Mouse (Mus musculus) neutrophil, adult 5-6 weeks (primary cell): ENCODE measurements around the gene Srpk2. TPM values are rescaled to one million over a fixed set of nuclear protein-coding genes. Genes with fewer than 3 reads are reported as not detected.
"Not testable (repeated sequence)": the region's sequence is repeated elsewhere in the genome, so short reads cannot be mapped to it uniquely, and the experiment has no call there.

Experiments
- ATAC-seq: fragments of 151-379, 151-347 bp; 2 replicates; pipeline ENCODE4 v1.8.0; 2017; ENCODE audit warnings: mild to moderate bottlenecking, moderate TSS enrichment; ENCODE audit not compliant: insufficient number of reproducible peaks, poor library complexity, low FRiP score, severe bottlenecking; ENCODE audit errors: extremely low read depth
- total RNA-seq: library from RNA; stranded (forward); fragments of 200-1000 nt; gene quantifications from 2 replicates; pipeline ENCODE4 v1.2.3, GENCODE M21; 2017

Srpk2 gene
- 95.8 and 119 TPM in 2 replicates for total RNA-seq

DNA sequence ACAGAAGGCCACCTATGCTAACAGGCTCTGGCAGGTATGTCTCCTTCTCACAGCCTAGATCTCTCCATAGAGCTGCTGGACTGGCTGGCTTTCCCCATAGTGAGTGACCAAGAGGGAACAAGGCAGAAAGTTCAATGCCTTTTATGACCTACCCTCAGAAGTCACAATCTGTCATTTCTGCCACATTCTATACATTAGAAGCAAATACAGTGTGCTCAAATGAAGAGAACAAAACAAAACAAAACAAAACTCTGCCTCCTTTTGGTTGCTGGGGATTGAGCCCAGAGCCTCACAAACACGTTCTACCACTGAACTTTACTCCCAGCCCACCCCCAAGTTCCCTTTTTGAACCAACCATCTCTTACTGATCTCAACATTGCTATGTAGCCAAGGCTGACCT, at the start of gene Srpk2:
Gene Srpk2 (minus strand): TSS at position 101 of the 400 bp plus-strand sequence.
- ATAC-seq, result no peak

DNA sequence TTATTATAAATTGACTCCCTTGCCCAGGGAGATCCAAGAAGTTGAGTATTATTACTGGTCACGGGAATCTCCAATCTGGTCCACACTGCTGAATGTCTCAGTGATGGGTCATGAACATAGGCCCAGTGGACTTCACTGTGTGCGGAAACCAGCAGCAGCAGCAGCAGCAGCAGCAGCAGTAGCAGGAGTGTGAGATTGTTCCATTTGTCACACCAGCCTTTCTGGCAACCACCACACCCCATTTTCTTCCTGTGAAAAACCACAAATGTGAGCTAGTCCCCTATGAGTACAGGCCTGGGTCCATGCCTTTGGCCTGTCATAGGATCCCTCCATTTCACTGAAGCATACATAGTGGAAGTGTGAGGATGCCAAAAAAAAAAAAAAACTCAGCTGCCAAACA, 37.5 kb upstream of the Srpk2 start:
- no peak for ATAC-seq

DNA sequence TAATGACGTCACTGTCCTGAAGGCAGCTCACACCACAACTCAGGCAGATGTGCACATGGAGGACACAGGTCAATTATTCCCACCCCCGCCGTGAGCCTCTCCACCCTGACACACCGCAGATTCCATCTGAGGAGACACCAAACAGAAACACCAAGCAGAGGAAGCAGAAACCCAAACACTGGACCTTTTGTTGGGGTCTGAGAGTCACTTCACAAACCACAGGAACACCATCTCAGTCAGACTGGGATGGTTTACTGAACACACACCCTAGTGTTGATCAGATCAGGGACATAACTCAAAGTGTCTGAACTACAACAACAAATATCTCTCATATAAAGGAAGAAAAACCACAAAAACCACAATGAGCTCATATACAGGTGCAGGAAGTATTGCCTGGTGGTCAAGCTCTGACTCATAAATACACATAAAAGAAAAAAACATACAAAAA, 34.5 kb upstream of the Srpk2 start:
- peak; percentile 64; the same call in 1 of the 2 replicates for ATAC-seq

DNA sequence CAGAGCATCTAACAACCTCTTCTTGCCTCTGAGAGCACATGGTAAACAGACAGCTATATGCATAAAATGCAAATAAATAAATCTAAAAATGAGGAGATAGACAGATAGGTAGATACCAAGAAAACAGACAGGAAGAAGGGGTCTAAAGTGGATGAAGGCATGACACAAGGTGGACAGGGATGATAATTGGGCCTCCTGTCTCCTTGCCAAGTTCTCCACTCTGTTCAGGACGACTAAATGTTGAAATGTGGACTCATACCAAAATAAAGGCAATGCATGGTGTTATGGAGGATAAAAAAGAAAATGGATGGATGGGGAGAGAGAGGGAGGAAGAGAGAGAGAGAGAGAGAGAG, 33.7 kb upstream of the Srpk2 start:
- no peak for ATAC-seq

DNA sequence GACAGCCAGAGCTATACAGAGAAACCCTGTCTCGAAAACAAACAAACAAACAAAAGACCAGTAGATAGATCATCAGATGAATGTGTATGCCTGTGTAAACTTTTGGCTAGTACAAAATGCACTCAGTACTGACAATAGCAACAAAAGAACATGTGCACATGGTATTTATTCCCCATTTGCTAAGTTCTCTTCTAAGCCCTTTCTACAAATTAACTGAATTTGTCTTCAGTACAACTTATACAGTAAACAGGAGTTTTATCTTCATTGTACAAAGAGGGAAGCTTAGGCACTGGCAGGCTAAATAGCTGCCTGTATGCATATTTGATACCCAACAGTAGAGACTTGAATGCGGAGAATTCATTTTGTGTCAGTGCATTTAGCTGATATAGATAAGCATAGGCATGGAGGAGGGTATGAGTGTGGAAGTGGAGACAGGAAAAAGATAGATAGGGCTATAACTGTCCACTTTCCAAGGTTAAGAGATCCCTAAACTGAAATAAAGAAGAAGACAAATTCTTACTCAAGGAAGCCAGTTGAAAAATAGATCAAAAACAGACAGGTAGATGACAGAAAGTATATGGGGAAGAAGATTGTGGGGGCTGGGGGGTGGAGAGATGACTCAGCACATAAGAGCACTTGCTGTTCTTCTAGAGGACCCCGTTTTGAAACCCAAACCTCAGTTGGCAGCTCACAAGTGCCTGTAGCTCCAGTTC, 33.2 kb upstream of the Srpk2 start:
- ATAC-seq, result no peak

DNA sequence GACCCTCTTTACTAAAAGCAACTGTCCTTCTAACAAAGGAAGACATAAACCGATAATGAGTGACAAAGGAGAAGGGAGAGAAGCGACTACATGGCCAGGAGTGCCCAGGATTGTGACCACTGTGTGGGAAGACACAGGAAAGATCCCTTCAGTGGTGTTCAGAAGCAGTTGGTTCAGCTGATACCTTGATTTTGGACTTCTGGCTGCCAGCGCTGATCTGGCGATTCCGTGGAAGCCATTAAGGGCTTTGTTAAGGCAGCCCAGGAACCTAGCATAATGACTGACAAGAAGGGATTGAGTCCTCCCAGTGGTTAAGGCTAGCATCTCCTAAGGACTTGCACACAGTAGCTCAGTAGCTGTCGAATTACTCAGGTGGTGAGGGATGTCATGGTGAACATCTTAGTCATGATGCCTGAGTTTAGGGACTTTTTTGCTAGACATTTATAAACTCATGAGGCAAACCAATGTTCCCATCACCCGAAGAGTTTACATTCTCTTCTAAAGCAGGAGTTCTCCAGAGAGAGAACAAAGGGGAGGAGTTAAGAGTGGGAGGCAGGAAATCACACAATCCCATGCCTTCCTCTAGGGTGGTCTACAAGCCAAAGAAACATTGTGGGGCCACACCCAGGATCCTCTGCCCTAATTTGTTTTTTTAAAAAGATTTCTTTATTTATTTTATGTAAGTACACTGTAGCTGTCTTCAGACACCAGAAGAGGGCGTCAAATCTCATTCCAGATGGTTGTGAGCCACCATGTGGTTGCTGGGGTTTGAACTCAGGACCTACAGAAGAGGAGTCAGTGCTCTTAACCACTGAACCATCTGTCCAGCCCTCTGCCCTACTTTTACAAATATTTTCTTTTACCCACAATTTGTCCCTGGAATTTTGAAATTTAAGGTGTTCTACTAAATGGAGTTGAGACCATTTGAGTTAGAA, 29.3 kb upstream of the Srpk2 start:
- ATAC-seq, result no peak

DNA sequence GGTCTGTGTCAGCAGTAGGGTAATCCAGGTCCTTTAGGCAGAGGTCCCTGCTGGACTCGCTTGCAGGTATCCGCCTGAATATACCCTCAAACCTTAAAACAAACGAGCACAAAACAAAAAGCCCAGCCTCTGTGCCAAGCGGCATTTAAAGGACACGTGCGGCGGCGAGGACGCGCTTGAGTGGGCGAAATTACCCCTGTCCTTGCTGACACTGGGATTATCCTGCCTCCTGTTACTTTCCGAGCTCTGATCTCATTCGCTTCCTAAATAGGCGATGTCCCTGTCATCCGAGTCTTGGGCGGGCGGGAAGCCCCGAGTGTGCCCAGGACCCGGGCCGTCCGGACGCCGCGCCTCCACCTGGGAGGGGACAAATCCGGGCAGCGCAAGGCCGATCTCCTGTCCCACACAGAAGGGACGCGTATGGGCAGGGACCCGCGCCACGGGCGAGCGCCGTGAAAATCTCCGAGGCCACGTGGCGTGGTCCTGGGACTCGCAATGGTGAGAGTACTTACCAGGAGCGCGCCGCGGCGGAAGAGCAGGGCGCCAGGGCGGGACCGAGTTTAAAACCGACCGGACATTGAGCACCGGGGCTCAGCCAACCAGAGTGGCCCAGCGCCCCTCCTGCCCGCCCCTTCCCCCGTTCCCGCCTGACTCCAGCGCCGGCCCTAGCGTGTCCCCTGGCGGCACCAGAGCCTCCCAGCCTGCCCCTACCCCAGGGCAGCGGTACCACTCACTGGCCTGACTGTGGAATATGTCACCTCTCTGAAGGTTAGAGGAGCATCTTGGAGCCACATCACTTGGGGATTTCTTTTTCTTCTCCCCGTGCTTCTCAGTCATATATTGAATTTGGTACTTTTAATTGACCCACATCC, 27.9 kb upstream of the Srpk2 start:
- peak; percentile 94 for ATAC-seq

DNA sequence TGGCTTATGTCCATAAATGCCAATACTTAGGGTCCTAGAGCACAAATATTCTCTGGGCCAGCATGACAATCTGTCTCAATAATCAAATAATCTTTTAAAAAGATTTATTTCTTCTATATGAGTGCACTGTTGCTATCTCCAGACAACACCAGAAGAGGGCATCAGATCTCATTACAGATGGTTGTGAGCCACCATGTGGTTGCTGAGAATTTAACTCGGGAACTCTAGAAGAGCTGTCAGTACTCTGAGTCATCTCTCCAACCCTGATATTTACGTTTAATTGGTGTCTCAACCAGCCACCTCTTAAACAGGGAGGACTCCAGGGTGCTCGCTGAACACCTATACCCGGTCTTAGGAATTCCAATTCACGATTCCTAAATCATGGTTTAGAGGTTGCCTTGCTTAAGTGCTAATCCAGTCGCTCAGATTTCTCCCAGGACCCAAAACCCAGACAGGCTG, 27.3 kb upstream of the Srpk2 start:
- not testable (repeated sequence) for ATAC-seq

DNA sequence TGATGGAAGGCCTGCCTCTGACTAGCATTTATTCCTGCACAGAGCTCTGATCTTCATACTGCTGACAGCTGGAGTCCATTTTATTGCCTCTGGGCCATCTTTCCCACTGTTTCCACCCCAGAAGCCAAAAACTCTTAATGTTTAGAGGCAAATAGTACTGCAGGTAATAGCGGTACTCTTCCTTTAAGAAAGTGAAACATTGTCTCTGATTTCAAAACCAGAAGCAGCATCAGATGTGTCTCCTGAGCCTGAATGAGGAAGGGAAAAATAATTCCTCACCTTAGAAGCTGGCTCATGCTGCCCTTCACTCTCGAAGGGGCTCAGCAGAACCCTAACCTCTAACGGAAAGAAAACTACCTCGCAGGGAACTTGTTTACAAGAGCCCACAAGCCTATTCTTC, 26.8 kb upstream of the Srpk2 start:
- no peak for ATAC-seq

DNA sequence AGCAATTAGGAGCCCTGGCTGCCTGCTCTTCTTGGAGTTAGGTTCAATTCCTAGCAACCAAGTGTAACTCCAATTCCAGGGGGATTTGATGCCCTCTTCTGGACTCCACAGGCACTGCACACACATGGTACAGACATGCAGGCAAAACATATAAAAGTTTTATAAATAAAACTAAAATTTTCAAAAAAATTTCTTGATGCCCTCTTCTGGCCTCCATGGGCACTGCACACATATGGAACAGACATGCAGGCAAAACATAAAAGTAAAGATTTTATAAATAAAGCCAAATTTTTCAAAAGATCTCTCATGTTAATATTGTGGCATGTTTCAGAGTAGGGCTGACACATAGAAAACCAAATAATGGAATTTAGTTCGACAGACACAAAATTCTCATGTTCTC, 25.2 kb upstream of the Srpk2 start:
- ATAC-seq, result no peak

DNA sequence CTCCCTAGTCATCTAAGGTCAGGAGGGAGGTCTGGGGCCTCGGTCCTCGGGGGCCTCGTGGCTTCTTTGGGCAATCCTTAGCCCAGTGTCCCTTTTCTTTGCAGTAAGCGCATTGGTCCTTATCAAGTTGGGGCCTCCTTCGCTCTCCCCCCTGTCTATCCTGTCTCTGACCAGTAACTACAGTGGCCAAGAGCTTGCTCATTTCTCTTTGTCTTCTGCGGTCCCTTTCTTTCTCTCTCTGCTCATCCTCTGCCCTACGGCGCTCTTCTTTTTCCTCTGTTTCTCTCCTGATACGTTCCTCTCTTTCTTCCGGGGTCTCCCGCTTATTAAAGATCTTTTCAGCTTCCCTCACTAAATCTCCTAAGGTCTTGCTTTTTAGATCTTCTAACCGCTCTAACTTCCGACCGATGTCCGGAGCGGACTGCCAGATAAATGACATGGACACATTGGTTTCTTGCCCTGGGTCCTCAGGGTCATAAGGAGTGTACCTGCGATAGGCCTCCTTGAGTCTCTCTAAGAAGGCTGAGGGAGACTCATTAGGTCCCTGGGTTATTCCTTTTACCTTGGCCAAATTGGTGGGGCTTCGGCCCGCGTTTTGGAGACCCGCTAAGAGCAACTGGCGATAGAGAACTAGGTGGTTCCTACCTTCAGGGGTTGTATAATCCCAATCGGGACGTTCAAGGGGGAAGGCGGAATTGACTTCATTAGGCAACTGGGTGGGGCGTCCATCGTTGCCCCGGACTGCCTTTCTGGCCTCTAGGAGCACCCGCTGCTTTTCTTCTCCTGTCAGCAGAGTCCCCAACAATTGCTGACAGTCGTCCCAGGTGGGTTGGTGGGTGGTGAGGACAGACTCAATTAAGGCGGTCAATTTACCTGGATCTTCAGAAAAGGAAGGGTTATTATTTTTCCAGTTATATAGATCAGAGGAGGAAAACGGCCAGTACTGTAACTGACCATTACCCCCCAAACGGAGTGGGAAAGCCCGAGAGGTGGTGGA, 22.5 kb upstream of the Srpk2 start:
- ATAC-seq, result not testable (repeated sequence)

DNA sequence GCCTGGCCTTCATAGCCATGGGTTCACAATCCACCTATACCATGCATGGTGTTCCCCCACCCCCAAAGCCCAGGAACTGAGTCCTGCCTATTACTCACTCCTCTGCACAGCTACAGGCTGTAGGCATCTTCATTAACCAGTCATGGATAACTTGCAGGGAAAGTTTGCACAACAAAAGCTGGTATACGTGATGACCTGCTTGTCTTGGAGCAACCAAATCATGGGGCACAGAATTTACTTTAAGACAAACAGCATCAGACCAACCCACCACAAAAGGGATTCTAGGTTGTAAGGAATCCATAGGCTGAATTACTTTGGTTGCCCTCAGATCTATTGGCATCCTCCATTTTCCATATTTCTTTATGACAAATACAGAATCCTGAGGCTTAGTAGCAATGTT, 13.0 kb upstream of the Srpk2 start:
- ATAC-seq, result no peak

DNA sequence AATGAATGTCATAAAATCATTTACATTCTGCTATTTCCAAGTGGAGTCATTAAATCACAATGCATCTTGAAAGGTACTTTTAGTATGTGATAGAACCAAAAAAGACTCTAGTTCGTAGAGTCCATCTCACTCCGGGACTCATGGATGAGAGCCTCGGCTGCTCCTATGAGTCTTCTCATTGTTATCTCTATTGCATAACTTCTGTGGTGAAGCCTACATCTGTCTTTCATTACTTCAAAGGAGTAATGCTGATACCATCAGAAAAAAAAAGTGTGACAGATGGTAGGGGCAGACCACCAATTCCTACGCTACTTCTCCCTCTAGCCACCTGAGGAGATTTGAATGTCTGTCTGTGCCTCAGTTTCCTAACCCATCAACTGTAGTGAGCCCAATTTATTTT, 986 bp downstream of the Srpk2 start:
- no peak for ATAC-seq

DNA sequence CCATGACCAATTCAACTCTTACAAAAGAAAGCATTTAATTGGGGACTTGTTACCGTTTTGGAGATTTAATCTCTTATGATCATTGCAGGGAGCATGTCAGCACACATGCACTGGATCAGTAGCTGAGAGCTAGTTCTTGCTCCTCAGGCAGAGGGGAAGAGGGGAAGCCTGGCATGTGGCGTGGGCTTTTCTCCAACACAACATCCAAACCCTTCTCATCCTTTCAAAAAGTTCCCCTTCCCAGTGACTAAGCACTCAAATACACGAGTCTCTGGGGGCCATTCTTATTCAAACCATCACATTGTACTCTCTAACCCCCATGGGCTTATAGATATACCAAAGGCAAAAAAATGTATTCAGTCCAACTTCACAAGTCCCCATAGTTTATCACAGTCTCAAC, 5.4 kb downstream of the Srpk2 start:
- no peak for ATAC-seq

DNA sequence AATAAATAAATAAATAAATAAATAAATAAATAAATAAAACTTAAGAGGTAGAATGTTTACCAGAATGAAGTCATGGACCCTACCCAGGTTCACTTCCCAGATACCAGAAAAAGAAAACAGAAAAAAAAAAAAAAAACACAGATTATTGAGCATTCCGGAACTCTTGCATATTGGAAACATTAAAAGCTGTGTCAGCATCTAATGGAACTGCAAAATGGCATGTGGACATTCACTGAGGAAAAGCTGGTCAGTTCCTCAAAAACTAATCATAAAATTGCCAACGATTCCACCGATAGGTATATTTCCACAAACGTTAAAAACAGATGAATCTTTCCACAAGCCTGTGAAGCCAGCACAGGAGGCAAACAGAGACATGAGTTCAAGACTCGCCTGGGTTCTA, 6.5 kb downstream of the Srpk2 start:
- ATAC-seq, result no peak

DNA sequence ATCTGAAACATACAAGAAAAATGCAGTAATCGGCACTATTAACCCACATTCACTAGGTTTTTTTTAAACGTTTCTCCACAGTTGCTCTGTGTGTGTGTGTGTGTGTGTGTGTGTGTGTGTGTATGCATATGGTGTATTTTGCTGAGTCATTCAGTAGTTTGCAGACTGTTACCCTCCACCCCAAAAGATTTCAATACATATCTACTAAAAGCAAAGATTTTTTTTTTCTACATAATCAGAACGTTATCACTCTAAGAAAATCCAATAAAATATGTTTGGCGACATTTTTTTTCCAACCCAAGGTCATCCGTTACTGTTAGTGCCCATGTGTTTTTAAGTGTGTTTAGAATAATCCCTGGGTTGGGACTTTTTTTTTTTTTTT, 7.4 kb downstream of the Srpk2 start:
- no peak for ATAC-seq

DNA sequence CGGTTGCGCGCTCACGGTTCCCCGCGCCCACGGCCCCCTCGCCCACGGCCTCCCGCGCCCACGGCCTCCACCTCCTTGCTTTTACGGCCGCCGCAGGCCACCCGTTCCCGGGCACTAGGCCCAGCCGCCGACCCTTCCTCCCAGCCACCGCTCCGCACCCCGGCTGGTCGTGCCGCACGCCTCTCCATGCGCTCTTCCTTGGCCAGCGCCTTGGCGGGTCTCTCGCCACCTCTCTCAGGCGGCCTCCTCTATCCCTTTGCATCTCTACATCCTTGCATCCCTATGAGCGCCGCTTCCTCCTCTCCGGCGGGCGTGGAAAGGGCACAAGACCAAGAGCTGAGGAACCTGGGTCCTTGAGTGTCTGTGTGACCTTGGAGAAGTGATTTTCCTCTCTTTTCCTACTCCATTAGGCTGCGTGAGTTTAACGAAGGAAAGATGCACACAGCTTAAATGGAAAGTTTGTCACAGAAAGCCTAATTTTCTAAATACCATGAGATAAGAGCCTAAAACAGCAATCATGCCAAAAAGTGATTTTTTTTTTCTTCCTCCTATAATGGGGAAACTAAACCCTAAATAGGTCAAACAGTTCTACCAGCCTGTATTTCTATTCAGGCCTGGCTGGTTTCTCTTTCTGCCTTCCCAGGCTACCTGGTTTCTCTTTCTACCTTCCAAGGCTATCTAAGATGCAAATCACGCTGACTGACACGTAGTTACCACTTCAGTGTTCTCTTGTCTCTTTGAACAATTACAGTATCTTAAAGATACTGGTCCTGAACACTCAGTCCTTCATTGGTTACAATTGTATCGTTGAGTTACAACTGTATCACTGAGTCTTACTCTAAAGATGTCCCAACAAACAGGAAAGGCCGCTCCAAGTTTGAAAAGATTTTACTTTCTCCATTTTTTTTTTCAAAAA, 8.0 kb downstream of the Srpk2 start:
- ATAC-seq, result no peak
